Mouse (Mus musculus) hindbrain, embryonic 16.5 days (tissue): ENCODE measurements at regions not wholly inside any gene's neighbourhood (a gene's known extent, or its start where the extent isn't known, plus 50 kb on each side); places are given as distances from the start of the nearest gene placed in this dataset.

Experiments used
- ATAC-seq: fragments of 200-750 bp; cut with Nextera tagmentation; 2 replicates; pipeline ENCODE4 v1.8.0; 2017; ENCODE audit warnings: moderate TSS enrichment, moderate library complexity
- H3K27ac ChIP-seq: fragments of 300-500 bp; sonication (generic); 2 replicates; pipeline ENCODE4 v1.5.1; 2014; ENCODE audit warnings: low read depth, mild to moderate bottlenecking, control low read depth, low read length, moderate library complexity
- H3K27me3 ChIP-seq: fragments of 300-500 bp; sonication (generic); replicated peaks from 2 replicates; pipeline ENCODE4 v1.6.1; 2014; ENCODE audit warnings: low read length; ENCODE audit not compliant: control insufficient read depth, insufficient read depth
- H3K36me3 ChIP-seq: fragments of 300-500 bp; sonication (generic); 2 replicates; pipeline ENCODE4 v1.6.1; 2014; ENCODE audit warnings: mild to moderate bottlenecking, low read length, moderate library complexity, mixed read lengths; ENCODE audit not compliant: control insufficient read depth, insufficient read depth
- H3K4me1 ChIP-seq: fragments of 300-500 bp; sonication (generic); 2 replicates; pipeline ENCODE4 v1.6.1; 2014; ENCODE audit warnings: low read depth, low read length; ENCODE audit not compliant: control insufficient read depth, insufficient read depth
- H3K4me2 ChIP-seq: fragments of 300-500 bp; sonication (generic); 2 replicates; pipeline ENCODE4 v1.6.1; 2014; ENCODE audit warnings: mild to moderate bottlenecking, low read length, control low read depth, moderate library complexity
- H3K4me3 ChIP-seq: fragments of 300-500 bp; sonication (generic); 2 replicates; pipeline ENCODE4 v1.5.1; 2014; ENCODE audit warnings: mild to moderate bottlenecking, low read length, control low read depth, moderate library complexity
- H3K9ac ChIP-seq: fragments of 300-500 bp; sonication (generic); 2 replicates; pipeline ENCODE4 v1.6.1; 2014; ENCODE audit warnings: low read depth, mild to moderate bottlenecking, control low read depth, low read length, moderate library complexity
- H3K9me3 ChIP-seq: fragments of 300-500 bp; sonication (generic); 2 replicates; pipeline ENCODE4 v1.6.1; 2014; ENCODE audit warnings: mild to moderate bottlenecking, low read length, moderate library complexity; ENCODE audit not compliant: control insufficient read depth
- WGBS: fragments of 180-500 bp; shearing (Covaris S2); extraction: QIAGEN DNeasy Blood & Tissue Kit; methylation state at CpG from one replicate; pipeline ENCODE4 v1.1.7; 2014; 5-methylcytosine and 5-hydroxymethylcytosine counted together

GRCm38 (mm10) chr13:31374006-31374405, 181.9 kb upstream of the Foxq1 start:
- Histone ChIP-seq H3K27me3 (no peaks in the 10 kb centered on the region), H3K9me3 (no peaks in the 10 kb centered on the region), H3K4me2 (no peak overlapping the region), H3K4me3 (no peak overlapping the region), H3K9ac (no peak overlapping the region), H3K36me3 (no peaks in the 10 kb centered on the region), H3K27ac (no peak overlapping the region), H3K4me1 (no peaks in the 10 kb centered on the region)
- WGBS: 60% methylated on average over 5 of the region's 5 CpGs
- ATAC-seq: peak; percentile 87

DNA sequence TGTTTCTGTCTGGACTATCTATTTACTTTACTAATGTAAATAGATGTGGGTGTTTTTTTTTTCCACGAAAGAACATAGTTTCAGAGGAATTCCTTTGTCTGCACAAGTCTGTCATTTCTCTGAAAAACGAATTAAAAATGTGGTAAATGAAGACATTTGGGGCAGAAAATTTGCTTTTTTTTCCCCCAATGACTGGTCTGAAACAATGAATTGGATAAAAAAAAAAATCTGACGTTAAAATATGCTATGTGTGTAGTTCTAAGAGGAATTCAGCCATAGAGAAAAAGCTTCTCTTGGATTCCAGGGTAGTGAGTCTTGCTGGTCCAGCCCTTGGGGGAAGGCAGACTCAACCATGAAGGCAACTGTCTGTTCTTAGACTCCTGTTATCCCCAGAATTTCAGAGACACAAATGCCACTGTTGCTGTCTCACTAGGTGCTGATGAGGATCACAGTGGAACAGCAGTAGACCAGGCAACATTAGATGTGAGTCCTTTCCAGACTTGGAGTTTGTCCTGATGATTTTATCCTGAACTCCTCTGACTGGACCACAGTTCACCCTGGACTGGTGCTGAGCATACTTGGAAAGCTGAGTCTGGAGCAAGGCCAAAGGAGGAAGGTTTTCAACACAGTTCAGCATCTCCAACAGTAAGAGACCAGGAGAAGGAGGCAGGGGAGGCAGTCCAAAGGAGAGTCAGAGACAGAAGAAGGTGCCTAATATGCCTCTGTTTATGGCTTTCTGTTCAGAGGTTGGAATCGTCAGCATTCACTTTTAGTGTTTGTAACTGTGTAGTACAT, 162.3 kb upstream of the Foxq1 start:
- Histone ChIP-seq H3K9me3 (no peaks in the 10 kb centered on the region), H3K4me3 (no peak overlapping the region), H3K9ac (no peak overlapping the region), H3K27ac (no peak overlapping the region), H3K27me3 (no peaks in the 10 kb centered on the region), H3K4me1 (no peaks in the 10 kb centered on the region), H3K4me2 (no peak overlapping the region), H3K36me3 (no peaks in the 10 kb centered on the region)
- WGBS: 72% methylated on average over 4 of the region's 4 CpGs
- no peak for ATAC-seq

- Histone ChIP-seq H3K27ac (no peak overlapping the region), H3K4me1 (no peaks in the 10 kb centered on the region), H3K27me3 (no peaks in the 10 kb centered on the region), H3K9me3 (no peaks in the 10 kb centered on the region), H3K4me2 (no peak overlapping the region), H3K36me3 (no peaks in the 10 kb centered on the region), H3K9ac (no peak overlapping the region), H3K4me3 (no peak overlapping the region)
- 72% methylated on average over 5 of the region's 5 CpGs for WGBS
- ATAC-seq: peak; percentile 72; the same call in 1 of the 2 replicates
These were observed 159.6 kb upstream of the Foxq1 start for GRCm38 (mm10) chr13:31396216-31396910.

- no peak overlapping the region for H3K9ac ChIP-seq
- H3K9me3 ChIP-seq: no peaks in the 10 kb centered on the region
- no peak overlapping the region for H3K4me2 ChIP-seq
- H3K4me1 ChIP-seq: no peaks in the 10 kb centered on the region
- WGBS: 59% methylated on average over 10 of the region's 10 CpGs
- no peaks in the 10 kb centered on the region for H3K27me3 ChIP-seq
- no peak overlapping the region for H3K4me3 ChIP-seq
- no peak for ATAC-seq
- H3K27ac ChIP-seq: no peak overlapping the region
- no peaks in the 10 kb centered on the region for H3K36me3 ChIP-seq
These were observed 158.7 kb upstream of the Foxq1 start for GRCm38 (mm10) chr13:31397246-31397645.

DNA sequence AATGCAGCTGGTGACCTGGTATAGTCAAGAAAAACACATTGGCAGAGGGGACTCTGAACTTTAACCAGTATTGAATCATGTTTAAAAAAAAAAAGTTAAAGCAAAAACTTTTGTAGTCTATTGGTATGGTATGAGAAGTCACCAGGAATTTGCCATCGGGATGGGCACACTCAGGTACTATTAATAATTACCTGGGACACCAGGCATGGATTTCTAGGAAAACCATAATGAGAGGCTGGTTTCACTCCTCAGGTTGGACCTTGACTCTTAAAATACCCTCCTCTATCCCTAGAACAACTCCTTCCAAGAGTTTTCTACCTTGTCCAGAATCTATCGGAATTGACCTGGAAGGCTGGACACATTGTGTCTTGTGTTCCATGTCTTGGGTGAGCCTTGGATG, 155.5 kb upstream of the Foxq1 start:
- no peak for ATAC-seq
- Histone ChIP-seq H3K27me3 (no peaks in the 10 kb centered on the region), H3K4me2 (no peak overlapping the region), H3K36me3 (no peaks in the 10 kb centered on the region), H3K9ac (no peak overlapping the region), H3K4me1 (no peaks in the 10 kb centered on the region), H3K9me3 (no peaks in the 10 kb centered on the region), H3K4me3 (no peak overlapping the region), H3K27ac (no peak overlapping the region)
- 97% methylated on average over 2 of the region's 2 CpGs for WGBS

DNA sequence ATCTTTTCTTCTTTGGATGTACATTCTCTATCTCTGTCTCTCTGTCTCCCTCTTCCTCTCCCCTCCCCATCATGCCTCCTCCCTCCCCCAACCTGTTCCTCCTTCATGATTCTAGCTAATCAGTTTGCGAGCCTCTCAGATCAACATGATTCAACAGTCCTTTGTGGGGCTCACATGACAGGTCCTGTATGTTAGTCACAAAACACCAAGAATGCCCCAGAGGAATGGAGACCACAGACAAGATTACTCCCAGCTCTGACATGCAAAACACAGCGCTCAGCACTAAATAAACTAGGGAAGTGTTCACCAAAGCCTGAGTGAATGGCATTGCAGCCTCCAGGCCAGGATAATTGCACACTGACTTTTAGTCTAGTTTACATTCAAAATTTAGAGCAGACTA, 150.6 kb upstream of the Foxq1 start:
- Histone ChIP-seq H3K4me1 (peaks cover 7% of the 10 kb centered on the region), H3K9me3 (no peaks in the 10 kb centered on the region), H3K4me3 (no peak overlapping the region), H3K4me2 (no peak overlapping the region), H3K27ac (no peak overlapping the region), H3K9ac (no peak overlapping the region), H3K36me3 (no peaks in the 10 kb centered on the region), H3K27me3 (no peaks in the 10 kb centered on the region)
- ATAC-seq: no peak
- WGBS: 77% methylated on average over 2 of the region's 2 CpGs

DNA sequence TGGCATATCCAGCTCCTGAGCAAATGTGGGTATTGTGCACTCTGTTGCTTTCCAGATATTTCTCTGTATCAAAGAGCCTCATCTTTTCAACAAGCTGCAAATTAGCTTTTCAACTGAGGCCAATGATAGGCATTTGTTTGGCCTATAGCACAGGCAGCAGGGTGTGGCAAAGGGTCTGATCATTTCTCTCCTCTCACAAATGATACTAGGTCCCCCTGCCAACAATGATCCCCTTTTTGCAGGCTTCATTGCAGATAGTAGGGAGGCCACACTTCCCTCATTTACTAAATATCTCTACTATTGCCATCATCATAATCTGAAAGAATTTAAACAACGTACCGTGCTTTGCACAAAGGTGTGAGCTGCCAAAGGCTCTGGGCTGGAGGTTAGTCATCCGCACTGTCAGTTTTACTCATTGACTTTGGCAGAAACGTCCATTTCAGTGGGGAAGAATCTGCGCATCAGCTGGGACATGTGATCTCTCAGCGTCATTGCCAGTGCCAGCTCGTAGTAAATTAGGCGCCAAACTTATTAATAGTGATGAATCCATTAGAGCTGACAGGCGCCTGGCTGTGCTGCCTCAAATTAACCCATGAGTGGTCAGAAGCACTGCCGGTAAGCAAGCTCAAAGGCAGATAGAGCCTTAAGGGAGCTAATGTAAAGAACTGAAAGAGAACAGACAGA, 147.4 kb upstream of the Foxq1 start:
- H3K27ac ChIP-seq: no peak overlapping the region
- no peak overlapping the region for H3K9ac ChIP-seq
- peak overlapping the region; percentile 26 for H3K4me3 ChIP-seq
- no peaks in the 10 kb centered on the region for H3K36me3 ChIP-seq
- WGBS: 17% methylated on average over 10 of the region's 10 CpGs
- no peaks in the 10 kb centered on the region for H3K9me3 ChIP-seq
- peak overlapping the region; percentile 40 for H3K4me2 ChIP-seq
- H3K27me3 ChIP-seq: no peaks in the 10 kb centered on the region
- peaks cover 7% of the 10 kb centered on the region for H3K4me1 ChIP-seq
- ATAC-seq: peak; percentile 96

DNA sequence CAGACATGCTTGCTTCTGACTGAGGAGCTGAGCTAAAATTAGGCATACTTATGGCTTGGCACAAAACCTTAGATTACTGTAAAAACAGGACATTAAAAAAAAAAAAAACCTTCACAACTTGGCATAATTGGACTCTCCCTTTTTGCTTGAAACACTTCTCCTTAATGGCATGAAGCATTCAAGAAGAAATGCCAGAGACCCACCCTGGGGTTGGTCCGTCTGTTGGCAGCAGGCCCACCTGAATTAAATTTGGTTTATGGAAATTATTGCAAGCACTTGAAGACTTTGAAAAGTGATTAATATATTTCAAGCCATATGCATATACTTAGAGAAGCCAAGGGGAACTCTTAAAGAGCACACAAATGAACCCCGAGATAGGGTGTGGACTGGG, 146.8 kb upstream of the Foxq1 start:
- Histone ChIP-seq H3K27me3 (no peaks in the 10 kb centered on the region), H3K4me1 (peaks cover 7% of the 10 kb centered on the region), H3K4me3 (peak overlapping the region; percentile 26), H3K27ac (no peak overlapping the region), H3K4me2 (peak overlapping the region; percentile 40), H3K9ac (no peak overlapping the region), H3K9me3 (no peaks in the 10 kb centered on the region), H3K36me3 (no peaks in the 10 kb centered on the region)
- 56% methylated on average over 2 of the region's 2 CpGs for WGBS
- ATAC-seq: peak; percentile 41; the same call in 1 of the 2 replicates

- 93% methylated on average over 5 of the region's 5 CpGs for WGBS
- H3K36me3 ChIP-seq: no peaks in the 10 kb centered on the region
- no peak for ATAC-seq
- no peak overlapping the region for H3K27ac ChIP-seq
- no peak overlapping the region for H3K4me3 ChIP-seq
- no peak overlapping the region for H3K4me2 ChIP-seq
- H3K4me1 ChIP-seq: no peaks in the 10 kb centered on the region
- H3K9me3 ChIP-seq: no peaks in the 10 kb centered on the region
- H3K27me3 ChIP-seq: no peaks in the 10 kb centered on the region
- H3K9ac ChIP-seq: no peak overlapping the region
These were observed 134.4 kb upstream of the Foxq1 start for GRCm38 (mm10) chr13:31421556-31421955.
